Mouse (Mus musculus): ENCODE data around the gene Fam172a.

The Fam172a gene

DNA sequence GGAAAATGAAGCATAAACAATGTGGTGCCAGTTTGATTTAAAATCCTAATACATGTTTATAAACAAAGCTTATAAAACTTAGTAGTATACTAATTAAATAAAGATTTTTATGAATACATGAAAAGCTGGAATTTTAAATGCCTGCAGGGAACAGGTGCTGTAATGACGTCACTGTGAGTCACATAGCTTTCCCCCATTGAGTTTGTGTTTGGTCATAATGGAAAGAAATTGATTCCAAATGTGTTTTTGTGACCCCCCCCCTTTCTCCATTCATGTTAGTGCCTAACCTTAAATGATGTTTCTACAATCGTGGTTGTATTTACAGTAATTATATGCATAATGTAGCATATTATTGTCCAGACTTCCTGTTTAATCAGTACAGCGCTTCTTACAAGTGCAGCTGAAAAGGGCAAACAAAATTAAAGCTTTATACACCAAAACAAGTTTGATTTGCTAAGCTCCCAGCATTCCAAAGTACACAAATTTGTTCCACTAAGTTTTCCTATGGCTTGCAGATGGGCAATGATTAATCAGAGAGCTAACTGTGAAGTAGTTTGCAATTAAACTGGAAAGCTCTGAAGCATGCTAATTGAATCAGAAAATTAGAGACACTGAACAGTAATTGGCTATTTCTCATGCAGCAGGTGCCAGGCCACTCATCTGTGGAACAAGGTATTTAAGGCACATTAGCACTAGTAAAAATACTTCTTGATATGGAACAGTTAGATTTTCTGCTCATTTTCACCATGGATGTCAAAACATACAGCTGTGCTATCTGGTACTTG, 398.1 kb downstream of the Fam172a start:
- no peak for DNase-seq (ENCODE audit: low spot score in 2 of 2)

DNA sequence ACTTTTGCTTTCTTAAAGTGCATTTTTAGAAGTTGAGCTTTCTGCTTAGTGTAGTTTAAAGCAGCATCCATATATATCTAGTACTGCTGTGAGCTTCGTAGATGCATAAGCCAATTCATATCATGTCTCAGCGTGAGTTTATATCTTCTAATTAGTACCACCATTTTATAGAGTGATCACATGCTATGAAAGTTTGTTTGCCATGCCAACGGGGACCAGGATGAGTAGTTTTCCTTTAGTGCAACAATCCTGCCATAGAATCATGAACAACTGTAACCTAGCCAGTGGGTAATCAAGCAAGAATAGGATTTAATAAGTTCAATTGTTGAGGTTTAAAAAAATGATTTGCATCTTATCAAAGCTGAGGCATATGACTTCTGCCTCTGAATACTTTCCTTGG, 398.8 kb downstream of the Fam172a start:
- no peak for DNase-seq (ENCODE audit: low spot score in 2 of 2)

DNA sequence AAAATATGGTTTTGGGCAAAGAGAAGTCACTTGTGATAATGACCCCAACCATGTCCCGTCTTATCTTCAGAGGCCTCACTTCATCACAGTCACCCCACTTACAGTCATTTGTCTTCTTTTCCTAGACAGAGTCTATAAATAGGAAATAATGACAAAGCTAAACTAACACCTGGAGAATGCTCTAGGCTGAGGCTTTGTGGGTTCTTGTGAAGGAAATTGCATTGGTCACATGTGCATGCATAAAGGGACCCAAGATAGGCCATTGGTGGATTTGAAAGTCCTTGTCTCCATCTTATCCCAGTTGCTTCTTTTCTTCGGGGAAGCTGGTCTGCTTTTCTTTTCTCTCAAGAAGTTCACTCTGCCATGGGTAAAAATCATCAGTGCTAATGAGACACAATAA, 400.5 kb downstream of the Fam172a start:
- DNase-seq (ENCODE audit: low spot score in 2 of 2): no peak

GRCm38 (mm10) chr13:78104851-78105250, 403.0 kb downstream of the Fam172a start:
- DNase-seq (ENCODE audit: low spot score in 2 of 2): no peak

- no peak for DNase-seq (ENCODE audit: low spot score in 2 of 2)
Measured at GRCm38 (mm10) chr13:78110648-78111047, 408.8 kb downstream of the Fam172a start.

DNA sequence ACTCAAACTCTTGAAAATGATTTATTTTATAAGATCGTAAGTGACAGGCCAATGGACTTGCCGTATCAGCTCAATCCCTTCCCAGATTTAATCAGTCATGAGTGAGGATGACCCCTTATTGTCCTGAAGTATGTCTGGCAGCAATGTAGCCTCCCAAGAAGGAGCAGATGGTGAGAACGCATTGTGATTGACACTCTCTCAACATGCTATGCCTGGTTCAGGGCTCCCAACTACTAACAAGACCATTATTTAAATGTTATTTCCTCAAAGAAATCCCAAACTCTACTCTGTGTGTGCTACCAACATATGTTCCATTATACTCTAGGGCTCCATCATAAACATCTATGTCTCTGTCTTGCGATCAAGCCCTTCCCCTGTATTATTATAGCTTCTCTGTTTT, 412.1 kb downstream of the Fam172a start:
- DNase-seq (ENCODE audit: low spot score in 2 of 2): no peak

DNA sequence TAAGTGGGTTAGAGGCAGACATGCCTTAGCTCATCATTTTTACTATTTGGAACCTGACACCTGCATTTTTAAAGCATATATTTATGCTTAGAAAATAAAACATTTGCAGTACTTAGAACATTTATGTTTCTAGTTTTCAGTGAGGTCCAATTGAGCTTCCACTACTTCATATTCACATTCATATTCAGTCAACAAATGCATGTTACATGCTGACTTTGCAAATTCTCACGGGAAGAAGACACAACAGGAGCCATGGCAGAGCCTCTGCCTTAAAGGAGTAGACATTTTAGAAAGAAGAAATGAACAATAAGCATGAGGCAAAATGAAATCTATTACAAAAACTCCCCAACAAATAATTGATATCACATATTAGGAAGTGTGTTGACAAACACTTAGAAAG, 416.9 kb downstream of the Fam172a start:
- no peak for DNase-seq (ENCODE audit: low spot score in 2 of 2)

- no peak for DNase-seq (ENCODE audit: low spot score in 2 of 2)
Measured at GRCm38 (mm10) chr13:78121991-78122390, 420.2 kb downstream of the Fam172a start.

DNA sequence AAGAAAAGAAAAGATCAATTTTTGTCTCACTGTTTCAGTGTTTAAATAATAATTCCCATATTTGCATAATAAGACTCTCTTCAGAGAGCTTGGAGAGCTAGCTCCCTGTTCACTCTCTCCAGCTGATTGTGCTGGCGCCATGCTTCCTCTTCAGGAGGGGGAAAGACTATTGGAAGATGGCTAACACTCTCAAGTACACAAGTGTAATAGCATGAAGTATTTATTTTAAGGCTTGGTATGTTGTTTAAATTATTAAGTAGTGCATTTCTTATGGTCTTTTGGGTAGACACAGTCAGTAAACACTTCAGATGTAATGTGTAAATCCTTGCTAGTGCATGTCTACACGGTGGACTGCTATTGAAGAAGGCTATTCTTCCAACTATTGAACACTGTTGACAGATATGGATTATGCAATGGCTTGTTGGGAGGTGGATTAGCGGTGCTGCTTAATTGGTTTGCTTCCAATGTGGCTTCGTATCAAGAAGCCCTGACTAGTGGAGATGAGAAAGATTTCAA, 422.1 kb downstream of the Fam172a start:
- no peak for DNase-seq (ENCODE audit: low spot score in 2 of 2)

GRCm38 (mm10) chr13:78157465-78157864, 455.6 kb downstream of the Fam172a start:
- DNase-seq (ENCODE audit: low spot score in 2 of 2): no peak

DNA sequence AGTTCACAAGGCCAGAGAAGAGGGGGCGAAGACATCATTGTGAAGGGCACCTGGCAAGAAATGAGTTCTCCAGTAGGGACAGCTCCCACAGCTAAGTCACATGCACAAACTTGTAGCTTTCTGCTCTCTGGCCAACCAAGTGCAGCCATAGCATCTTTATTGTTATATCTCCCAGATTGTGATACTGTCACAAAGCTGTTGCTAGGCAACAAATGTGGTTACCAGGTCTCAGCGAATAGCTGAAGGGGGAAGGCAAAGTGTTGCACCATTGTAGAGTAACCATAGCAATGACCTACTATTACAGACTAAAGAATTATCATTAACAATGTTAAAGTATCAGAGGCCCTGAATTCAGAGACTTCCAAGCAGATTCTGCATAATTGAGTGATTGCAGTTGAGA, 460.3 kb downstream of the Fam172a start:
- no peak for DNase-seq (ENCODE audit: low spot score in 2 of 2)

DNA sequence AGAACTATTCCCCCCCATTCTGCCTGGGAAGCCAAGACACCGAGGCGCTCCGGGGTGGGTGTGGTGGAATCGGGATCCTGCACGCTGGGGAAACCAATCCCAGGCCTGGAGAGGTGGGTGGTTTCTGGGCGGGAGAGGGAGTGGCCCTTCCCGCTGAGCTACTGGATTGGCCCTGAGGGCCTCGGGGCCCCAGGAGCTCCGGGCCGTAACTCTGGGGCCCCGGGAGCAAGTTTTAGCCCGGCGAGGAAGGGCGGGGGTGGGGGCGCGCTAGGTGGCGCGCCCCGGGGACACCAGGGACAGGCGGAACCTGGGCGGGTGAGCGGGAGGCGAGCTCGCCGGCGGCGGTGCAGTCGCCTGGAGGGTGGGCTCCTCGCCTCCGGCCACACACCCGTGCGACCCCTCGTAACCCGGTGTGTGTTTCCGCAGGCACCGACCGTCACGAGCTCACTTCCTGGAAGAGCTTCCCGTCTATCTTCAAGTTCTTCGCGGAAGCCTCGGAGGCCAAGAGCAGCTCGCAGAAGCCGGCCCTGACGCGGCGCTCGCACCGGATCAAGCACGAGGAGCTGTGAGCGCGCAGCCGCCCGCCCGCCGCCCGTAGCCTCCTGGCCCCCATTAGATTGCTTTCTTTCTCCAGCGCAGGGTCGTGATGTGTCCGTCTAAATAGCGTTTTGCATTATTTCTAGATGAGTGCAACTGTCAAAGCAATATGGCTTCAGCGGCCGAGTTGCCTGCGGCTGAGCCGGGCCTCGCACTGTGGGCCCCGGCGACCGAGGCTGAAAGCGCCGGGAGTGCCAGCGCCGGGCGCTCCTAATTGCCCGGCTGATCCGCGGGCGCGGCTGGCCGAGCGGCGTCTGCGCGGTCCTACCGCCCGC, 461.5 kb downstream of the Fam172a start:
- DNase-seq (ENCODE audit: low spot score in 2 of 2): peak; percentile 72 to 78

DNA sequence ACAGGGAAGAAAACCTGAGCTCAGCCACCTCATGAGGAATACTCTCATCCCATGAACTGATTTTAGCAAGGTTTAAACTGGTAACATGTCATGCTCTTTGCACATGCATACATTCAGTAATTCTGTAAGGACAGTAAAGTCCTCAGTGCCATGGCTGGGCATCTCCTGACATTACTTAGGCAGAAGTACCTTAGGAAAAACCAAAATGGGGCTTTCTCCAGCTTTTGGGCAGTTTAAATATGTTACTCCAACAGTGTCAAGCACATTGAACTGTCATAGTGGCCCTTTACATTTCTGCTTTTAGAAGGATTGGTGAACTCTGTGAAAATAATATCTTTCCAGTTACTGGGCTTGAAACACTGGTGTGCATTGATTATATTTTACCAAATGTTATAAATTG, 463.1 kb downstream of the Fam172a start:
- DNase-seq (ENCODE audit: low spot score in 2 of 2): no peak

- no peak for DNase-seq (ENCODE audit: low spot score in 2 of 2)
Measured at GRCm38 (mm10) chr13:78168166-78168565, 466.3 kb downstream of the Fam172a start.

- no peak for DNase-seq (ENCODE audit: low spot score in 2 of 2)
Measured at GRCm38 (mm10) chr13:78171320-78171719, 469.5 kb downstream of the Fam172a start.

- no peak for DNase-seq (ENCODE audit: low spot score in 2 of 2)
Measured at GRCm38 (mm10) chr13:78171984-78172636, 470.3 kb downstream of the Fam172a start.

- DNase-seq (ENCODE audit: low spot score in 2 of 2): no peak
Measured at GRCm38 (mm10) chr13:78172861-78173260, 471.0 kb downstream of the Fam172a start.

- DNase-seq (ENCODE audit: low spot score in 2 of 2): no peak
Measured at GRCm38 (mm10) chr13:78174191-78174590, 472.4 kb downstream of the Fam172a start.

DNA sequence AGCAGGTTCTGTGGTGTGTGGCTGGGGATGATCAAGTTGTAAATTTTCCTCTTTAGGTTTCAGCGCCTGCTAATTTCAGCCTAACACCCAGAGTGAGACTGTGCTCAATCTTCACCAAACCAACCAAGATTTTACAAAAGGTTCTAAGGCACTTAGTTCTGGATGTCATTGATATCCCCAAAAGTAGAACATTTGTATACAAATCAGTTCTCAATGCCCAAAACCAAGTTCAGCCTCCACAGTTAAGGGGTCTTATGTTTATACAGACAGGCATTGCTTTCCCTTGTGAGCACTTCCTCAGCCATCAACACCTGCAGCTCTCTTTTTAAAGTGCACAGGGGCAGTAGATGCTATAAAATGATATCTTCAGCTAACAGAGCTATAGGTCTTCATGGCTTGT, 473.1 kb downstream of the Fam172a start:
- no peak for DNase-seq (ENCODE audit: low spot score in 2 of 2)

GRCm38 (mm10) chr13:78175821-78176380, 474.1 kb downstream of the Fam172a start:
- peak in 1 of 2 experiments; percentile 71 for DNase-seq (ENCODE audit: low spot score in 2 of 2)

DNA sequence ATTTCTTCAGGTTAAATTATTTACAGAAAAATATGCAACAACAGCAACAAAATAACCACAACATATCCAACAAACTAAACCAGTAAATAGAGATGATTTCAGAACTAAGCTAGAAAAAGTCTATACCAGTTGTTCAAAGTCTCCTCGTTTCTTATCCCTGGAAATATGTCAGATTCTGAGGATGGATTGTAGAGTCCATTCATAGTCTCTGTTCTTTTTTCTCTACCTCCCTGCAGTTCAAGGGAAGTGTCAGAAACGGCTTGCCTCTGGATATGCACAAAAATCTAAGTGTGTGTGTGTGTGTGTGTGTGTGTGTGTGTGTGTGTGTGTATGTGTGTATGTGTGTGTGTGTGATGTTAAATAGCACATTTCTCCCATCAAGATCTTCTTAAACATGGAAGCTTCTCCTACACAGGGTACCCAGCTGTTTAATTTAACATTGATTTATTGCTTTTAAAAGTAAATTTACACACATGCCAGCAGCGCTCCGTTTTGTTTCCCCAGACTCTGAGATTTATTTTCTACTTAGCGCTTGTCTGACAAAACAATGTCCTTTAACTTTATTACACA, 475.6 kb downstream of the Fam172a start:
- DNase-seq (ENCODE audit: low spot score in 2 of 2): no peak

DNA sequence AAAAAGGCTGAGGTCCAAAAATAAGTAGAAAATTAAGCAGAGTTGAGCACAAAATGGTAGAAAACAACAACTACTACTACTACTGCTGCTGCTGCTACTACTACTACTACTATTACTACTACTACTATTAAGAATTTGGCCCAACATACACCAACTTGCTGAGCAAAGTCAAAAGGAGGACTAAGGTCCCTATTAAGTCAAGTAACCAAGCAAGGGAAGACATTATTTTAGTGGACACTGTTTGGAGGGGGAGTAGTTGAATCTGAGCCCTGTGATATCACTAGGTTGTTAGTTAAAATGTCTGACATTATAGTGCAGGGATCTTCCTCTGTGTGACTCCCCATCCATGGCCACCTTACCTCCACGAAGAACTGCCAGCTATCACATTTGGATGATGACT, 476.2 kb downstream of the Fam172a start:
- DNase-seq (ENCODE audit: low spot score in 2 of 2): no peak
